Mouse (Mus musculus) CH12.LX (cell line): ENCODE data around the gene Zfp593. TPM values are rescaled to one million over a fixed set of nuclear protein-coding genes. Genes with fewer than 3 reads are reported as not detected.

Experiments used
- DNase-seq: peaks from one replicate; pipeline ENCODE4 v3.0.0-alpha.2; 2013; ENCODE audit errors: extremely low read depth
- H3K27ac ChIP-seq: 2 replicates; pipeline ENCODE4 v1.5.1; 2012; ENCODE audit warnings: low read depth, mild to moderate bottlenecking, control low read depth, moderate library complexity; ENCODE audit not compliant: insufficient read depth
- H3K27me3 ChIP-seq: replicated peaks from 2 replicates; pipeline ENCODE3; 2012; ENCODE audit warnings: inconsistent platforms
- H3K36me3 ChIP-seq, 2 experiments: replicated peaks in 1 of 2; 2 replicates each; pipeline versions ENCODE3 to v1.6.1; 2012; ENCODE audit warnings: inconsistent platforms in 1 of 2, low read length in 1 of 2, mild to moderate bottlenecking in 1 of 2, mixed read lengths in 1 of 2, moderate library complexity in 1 of 2; ENCODE audit not compliant: control insufficient read depth in 1 of 2, insufficient read depth in 1 of 2
- H3K4me1 ChIP-seq, 2 experiments: 2 replicates each; pipeline ENCODE4 v1.6.1; 2012; ENCODE audit warnings: inconsistent platforms in 1 of 2, moderate library complexity in 1 of 2; ENCODE audit not compliant: insufficient read depth in 2 of 2, control insufficient read depth in 1 of 2
- H3K4me2 ChIP-seq: 2 replicates; pipeline ENCODE4 v1.6.1; 2012; ENCODE audit warnings: low read depth, mild to moderate bottlenecking, control low read depth; ENCODE audit not compliant: poor library complexity, insufficient read depth, severe bottlenecking
- H3K4me3 ChIP-seq, 3 experiments: fragments of 150-350 bp in 1 of 3; sonication (generic) in 1 of 3; replicated peaks in 1 of 3; 2 replicates each; pipeline versions ENCODE3 to v1.5.1; 2011 to 2012; ENCODE audit warnings: low read depth in 2 of 3, low read length in 2 of 3, mild to moderate bottlenecking in 2 of 3, moderate library complexity in 2 of 3, control low read depth in 1 of 3, improper control_type of control experiment in 1 of 3, inconsistent platforms in 1 of 3, mixed read lengths in 1 of 3; ENCODE audit not compliant: poor library complexity in 1 of 3
- H3K79me2 ChIP-seq: replicated peaks from 2 replicates; pipeline ENCODE4 v1.6.1; 2012; ENCODE audit warnings: mild to moderate bottlenecking, moderate library complexity; ENCODE audit not compliant: control insufficient read depth, poor library complexity, insufficient read depth, severe bottlenecking; ENCODE audit errors: extremely low read depth
- H3K9ac ChIP-seq: 2 replicates; pipeline ENCODE4 v1.6.1; 2012; ENCODE audit warnings: low read depth, mild to moderate bottlenecking, control low read depth, moderate library complexity; ENCODE audit not compliant: insufficient read depth
- H3K9me3 ChIP-seq: replicated peaks from 2 replicates; pipeline ENCODE3; 2012; ENCODE audit warnings: low read length, inconsistent platforms, mixed read lengths
- CHD2 ChIP-seq: IDR thresholded peaks from 2 replicates; pipeline ENCODE4 v1.6.1; 2011; ENCODE audit warnings: low read length, improper control_type of control experiment
- EP300 ChIP-seq: IDR thresholded peaks from 2 replicates; pipeline ENCODE4 v1.6.1; 2011; ENCODE audit warnings: low read length, improper control_type of control experiment
- GABPA ChIP-seq: IDR thresholded peaks from 2 replicates; pipeline ENCODE4 v1.6.1; 2012; ENCODE audit warnings: low read depth, low read length, improper control_type of control experiment, inconsistent platforms; ENCODE audit not compliant: insufficient replicate concordance
- JUND ChIP-seq: conservative IDR thresholded peaks from 2 replicates; pipeline ENCODE4 v1.6.1; 2011; ENCODE audit warnings: low read depth, low read length, improper control_type of control experiment
- MAFK ChIP-seq: IDR thresholded peaks from 2 replicates; pipeline ENCODE4 v1.6.1; 2011; ENCODE audit warnings: low read length, improper control_type of control experiment; ENCODE audit not compliant: insufficient replicate concordance
- MAX ChIP-seq: IDR thresholded peaks from 2 replicates; pipeline ENCODE4 v1.6.1; 2011; ENCODE audit warnings: low read length, improper control_type of control experiment
- MXI1 ChIP-seq: IDR thresholded peaks from 2 replicates; pipeline ENCODE4 v1.6.1; 2011; ENCODE audit warnings: mild to moderate bottlenecking, low read depth, low read length, improper control_type of control experiment
- NELFE ChIP-seq: IDR thresholded peaks from 2 replicates; pipeline ENCODE4 v1.6.1; 2011; ENCODE audit warnings: low read depth, low read length, improper control_type of control experiment
- PAX5 ChIP-seq: IDR thresholded peaks from 2 replicates; pipeline ENCODE4 v1.6.1; 2012; ENCODE audit warnings: low read length, inconsistent platforms, mixed read lengths
- UBTF ChIP-seq: IDR thresholded peaks from 2 replicates; pipeline ENCODE4 v1.6.1; 2012; ENCODE audit warnings: low read depth, mild to moderate bottlenecking, inconsistent platforms, low read length, improper control_type of control experiment, moderate library complexity
- USF2 ChIP-seq: conservative IDR thresholded peaks from 2 replicates; pipeline ENCODE4 v1.6.1; 2011; ENCODE audit warnings: low read depth, low read length, improper control_type of control experiment
- dilution Hi-C: fragments of 300-500 bp; cut with MboI; formaldehyde crosslinking; loops from 2 replicates; pipeline ENCODE4 v1.14.3; 2020; ENCODE audit warnings: low sequenced_read_pairs; ENCODE audit not compliant: extremely low pct_unique_long_range_greater_than_20kb, extremely low pct_ligation_motif_present
- in situ Hi-C: fragments of 300-500 bp; cut with MboI; formaldehyde crosslinking; loops from 3 replicates; pipeline ENCODE4 v1.14.3; 2019; ENCODE audit warnings: low sequenced_read_pairs, low pct_ligation_motif_present, low pct_unique_long_range_greater_than_20kb, mixed read lengths
- polyA plus RNA-seq: library from polyadenylated mRNA; unstranded; fragments of >175 nt; gene quantifications from 2 replicates; pipeline ENCODE4 v1.2.1, GENCODE M21; 2012; ENCODE audit warnings: low read depth; ENCODE audit not compliant: insufficient read length
- total RNA-seq, 2 experiments: library from RNA; depleted of rRNA; stranded (reverse); fragments of 300-350 nt in 1 of 2; fragments of >200 nt in 1 of 2; gene quantifications; 2 replicates each; pipeline ENCODE4 v1.2.3; 2012 to 2014

Zfp593 gene
- total and polyA plus RNA-seq, 3 experiments = 28.9 to 34.7 (median 29.1) TPM

DNA sequence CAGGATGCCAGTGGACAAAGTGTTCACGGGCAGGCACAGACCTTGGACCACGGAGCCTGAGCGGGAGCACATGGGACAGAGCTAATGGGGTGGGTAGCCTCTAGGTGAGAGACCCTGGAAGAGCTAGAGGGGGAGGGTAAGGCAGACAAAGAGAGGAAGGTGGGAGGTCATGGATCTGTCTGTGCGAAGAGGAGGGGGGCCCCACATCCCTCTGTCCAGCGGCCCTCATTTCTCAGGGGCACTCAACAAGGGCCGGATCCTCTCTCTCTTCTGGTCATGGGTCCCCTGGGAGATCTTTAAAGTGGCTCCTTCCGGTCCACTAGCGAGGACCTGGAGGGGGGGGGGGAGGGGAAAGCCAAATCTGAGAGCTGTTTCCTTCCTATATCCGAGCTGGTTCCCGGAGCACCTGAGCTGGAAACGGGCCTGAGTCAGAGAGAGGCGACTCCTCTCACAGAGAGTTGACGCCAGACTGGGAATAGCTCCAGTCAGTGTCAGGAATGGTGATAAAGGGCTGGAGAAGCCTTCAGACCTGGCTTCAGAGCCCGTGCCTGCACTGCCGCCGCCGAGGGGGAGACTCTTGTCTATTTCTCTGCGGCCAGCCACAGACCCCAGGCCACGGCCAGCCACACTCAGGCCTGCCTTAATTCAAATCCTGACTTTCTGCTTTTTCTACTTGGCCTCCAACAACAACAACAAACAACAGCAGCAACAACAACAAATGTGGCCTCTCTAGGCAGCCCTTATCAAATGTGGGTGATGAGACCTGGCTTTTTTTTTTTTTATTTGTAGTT, 11.2 kb upstream of the Zfp593 start:
- DNase-seq = no peak
- dilution Hi-C loops = no loop called here
- TF ChIP-seq MXI1 (no peak), GABPA (no peak), NELFE (no peak), UBTF (no peak), USF2 (no peak), CHD2 (no peak), MAFK (no peak)
- TF ChIP-seq, all 38 proteins: peak for 0
- Histone ChIP-seq H3K36me3 (no peaks in the 10 kb centered on the region), H3K9me3 (peaks cover 4% of the 10 kb centered on the region), H3K4me3 (no peak overlapping the region), H3K9ac (no peak overlapping the region), H3K4me2 (no peak overlapping the region; the same call in 1 of the 2 replicates), H3K4me1 (peaks cover 0 to 3% of the 10 kb centered on the region in 2 experiments; a peak in 3 of 4 replicates), H3K27ac (no peak overlapping the region), H3K79me2 (no peaks in the 10 kb centered on the region), H3K27me3 (peaks cover 36% of the 10 kb centered on the region)
- in situ Hi-C loops = loop anchor here (25.0 kb wide), 1 partner anchor 231 kb away; the partner anchor contains the start of gene Paqr7

DNA sequence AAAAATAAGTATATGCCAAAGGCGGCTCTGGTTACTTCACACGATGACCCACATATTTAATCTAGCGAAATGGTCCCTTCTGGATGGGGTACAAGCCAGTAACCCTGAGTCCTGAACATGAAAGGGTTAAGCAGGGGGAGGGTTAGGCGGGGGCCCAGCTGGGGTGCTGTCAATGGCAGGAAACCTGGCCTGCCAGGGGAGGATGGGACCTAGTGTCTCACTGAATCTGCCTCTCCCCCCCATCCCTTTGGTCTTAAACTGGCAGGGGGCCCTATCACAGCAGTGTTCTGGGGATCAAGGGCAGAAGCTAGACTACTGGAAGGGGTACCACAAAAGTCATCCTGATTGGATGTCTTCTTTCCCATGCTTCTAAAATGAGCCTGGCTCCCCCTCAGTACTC, 10.5 kb upstream of the Zfp593 start:
- Histone ChIP-seq H3K79me2 (no peaks in the 10 kb centered on the region), H3K4me2 (no peak overlapping the region), H3K27me3 (peaks cover 40% of the 10 kb centered on the region), H3K4me1 (peaks cover 0 to 3% of the 10 kb centered on the region in 2 experiments; a peak in 3 of 4 replicates), H3K9me3 (peaks cover 11% of the 10 kb centered on the region), H3K27ac (no peak overlapping the region), H3K4me3 (no peak overlapping the region), H3K36me3 (no peaks in the 10 kb centered on the region), H3K9ac (no peak overlapping the region)
- in situ Hi-C loops = loop anchor here (25.0 kb wide), 1 partner anchor 231 kb away; the partner anchor contains the start of gene Paqr7
- TF ChIP-seq EP300 (no peak), PAX5 (no peak), USF2 (no peak), JUND (no peak)
- DNase-seq = no peak
- dilution Hi-C loops = no loop called here

DNA sequence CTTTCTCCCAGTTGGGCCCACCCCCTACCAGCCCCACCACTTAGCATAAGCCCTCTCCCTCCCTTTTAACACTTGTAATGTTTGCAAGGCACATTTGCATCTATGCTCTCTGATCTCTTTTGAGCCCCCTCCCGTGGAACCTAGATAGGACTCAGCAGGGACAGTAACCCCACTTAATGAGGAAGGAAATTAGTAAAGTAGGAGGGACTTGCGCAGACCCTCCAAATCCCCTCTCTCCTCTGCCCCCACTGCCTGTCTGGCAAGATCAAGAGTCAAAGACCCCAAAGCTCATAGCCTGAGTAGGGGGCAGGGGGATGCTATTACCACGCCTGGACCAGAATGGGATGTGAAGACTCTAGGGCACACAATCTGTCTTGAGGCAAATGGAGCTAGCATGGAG, 9.4 kb upstream of the Zfp593 start:
- H3K79me2 ChIP-seq = no peaks in the 10 kb centered on the region
- dilution Hi-C loops = no loop called here
- H3K9me3 ChIP-seq = peaks cover 12% of the 10 kb centered on the region
- H3K9ac ChIP-seq = no peak overlapping the region
- peaks cover 50% of the 10 kb centered on the region for H3K27me3 ChIP-seq
- H3K4me2 ChIP-seq = no peak overlapping the region
- H3K36me3 ChIP-seq = no peaks in the 10 kb centered on the region
- H3K4me3 ChIP-seq = no peak overlapping the region
- no peak for DNase-seq
- in situ Hi-C loops = loop anchor here (25.0 kb wide), 1 partner anchor 232 kb away; the partner anchor contains the start of gene Paqr7
- H3K4me1 ChIP-seq = peaks cover 1 to 3% of the 10 kb centered on the region in 2 experiments; a peak in 3 of 4 replicates
- TF ChIP-seq MAX = no peak
- H3K27ac ChIP-seq = no peak overlapping the region
